ENCODE assay signal across 8 mouse cellular contexts in genomic region chr13:45571795-45572262, GRCm38 (mm10).
A peak's percentile ranks its signal among the peaks of the same experiment; 100 is the strongest.
DNase-seq lines count a peak whose midpoint lies in the region; ATAC-seq lines count a peak whose summit lies in the region.

No protein-coding gene starts in this region.

- WGBS in intestine, embryonic 16.5 days = under 1% methylated on average over 6 of the region's 6 CpGs
- WGBS in midbrain, embryonic 11.5 days = 3% methylated on average over 6 of the region's 6 CpGs

- H3K27ac ChIP-seq in intestine, embryonic 16.5 days (ENCODE audit: low read length) = no peak overlapping the region
- H3K27ac ChIP-seq in midbrain, embryonic 11.5 days (ENCODE audit: low read depth, low read length) = no peak overlapping the region

- H3K4me2 ChIP-seq in intestine, embryonic 16.5 days (ENCODE audit: low read depth, low read length) = peak overlapping the region; percentile 26; the same call in 1 of the 2 replicates
- no peak overlapping the region for H3K4me2 ChIP-seq in midbrain, embryonic 11.5 days

- peak; percentile 77 to 79 for DNase-seq in adrenal gland, adult 18-20 months (ENCODE audit: low spot score in 2 of 2)
- peak; percentile 91 for DNase-seq in embryo, embryonic 10.5 days (ENCODE audit: low spot score)
- DNase-seq in left cerebral cortex, postnatal 14 days (ENCODE audit: low spot score in 2 of 2) = peak; percentile 92 to 94
- peak; percentile 98 for DNase-seq in midbrain, embryonic 11.5 days (ENCODE audit: low spot score, missing footprints)
- DNase-seq in right cerebral cortex, postnatal 4 days = peak; percentile 89

- 0 out of 2 replicates have a peak, but pooled peaks cover 5% of the 10 kb centered on the region for H3K36me3 ChIP-seq in intestine, embryonic 16.5 days (ENCODE audit: control insufficient read depth, insufficient read depth, low read length)
- H3K36me3 ChIP-seq in midbrain, embryonic 11.5 days (ENCODE audit: control insufficient read depth, insufficient read depth, low read length) = no peaks in the 10 kb centered on the region

- H3K27me3 ChIP-seq in intestine, embryonic 16.5 days (replicated peaks; ENCODE audit: control insufficient read depth, insufficient read depth, low read length) = no peaks in the 10 kb centered on the region
- no peaks in the 10 kb centered on the region for H3K27me3 ChIP-seq in midbrain, embryonic 11.5 days (ENCODE audit: control insufficient read depth, insufficient read depth, low read length)

- no peak overlapping the region for H3K4me3 ChIP-seq in intestine, embryonic 16.5 days (ENCODE audit: low read length)
- H3K4me3 ChIP-seq in midbrain, embryonic 11.5 days (ENCODE audit: low read depth, low read length) = no peak overlapping the region

- peak; percentile 78 for ATAC-seq in granulocyte monocyte progenitor cell, adult 5-6 weeks (replicated peaks; ENCODE audit: poor library complexity, severe bottlenecking)
- no peak for ATAC-seq in intestine, embryonic 16.5 days
- peak; percentile 69 for ATAC-seq in midbrain, embryonic 11.5 days (ENCODE audit: low FRiP score)
- no peak for ATAC-seq in activated CD4-positive, CD25-positive, alpha-beta regulatory T cell, adult 4 months

- H3K9ac ChIP-seq in intestine, embryonic 16.5 days (ENCODE audit: low read depth, low read length) = no peak overlapping the region
- H3K9ac ChIP-seq in midbrain, embryonic 11.5 days (ENCODE audit: low read length) = no peak overlapping the region

- H3K4me1 ChIP-seq in intestine, embryonic 16.5 days (ENCODE audit: control insufficient read depth, insufficient read depth, low read length) = peaks cover 9% of the 10 kb centered on the region; the same call in 1 of the 2 replicates
- H3K4me1 ChIP-seq in midbrain, embryonic 11.5 days (ENCODE audit: control insufficient read depth, insufficient read depth, low read length) = no peaks in the 10 kb centered on the region

- H3K9me3 ChIP-seq in intestine, embryonic 16.5 days (ENCODE audit: control insufficient read depth, low read length) = no peaks in the 10 kb centered on the region
- H3K9me3 ChIP-seq in midbrain, embryonic 11.5 days (ENCODE audit: control insufficient read depth, low read length) = no peaks in the 10 kb centered on the region

- intact Hi-C loops in left cerebral cortex, postnatal 14 days (cut with DNase I) = loop anchor here (2.0 to 10.0 kb wide), 3 partner anchors 33 to 393 kb away; partner anchors contain the start of gene Atxn1

Comparison
In these comparisons a context has a peak if more than half of its experiments do, and no peak if none do; other contexts are left out.
1. ATAC-seq: peak in granulocyte monocyte progenitor cell, adult 5-6 weeks (single experiment) and midbrain, embryonic 11.5 days (single experiment); none in intestine, embryonic 16.5 days (single experiment) and activated CD4-positive, CD25-positive, alpha-beta regulatory T cell, adult 4 months (single experiment).
2. Peak in every context shown above with its lines, with median percentiles within 50 percentile points of each other: DNase-seq.